Mouse (Mus musculus): ENCODE data around the gene Srpk2. TPM values are rescaled to one million over a fixed set of nuclear protein-coding genes. Genes with fewer than 3 reads are reported as not detected.
A peak's percentile ranks its signal among the peaks of the same experiment; 100 is the strongest.
"Not testable (repeated sequence)": the region's sequence is repeated elsewhere in the genome, so short reads cannot be mapped to it uniquely, and the experiment has no call there.

Gene Srpk2
- polyA plus RNA-seq, 1 experiment from 2014 or later = 45.2 TPM

DNA sequence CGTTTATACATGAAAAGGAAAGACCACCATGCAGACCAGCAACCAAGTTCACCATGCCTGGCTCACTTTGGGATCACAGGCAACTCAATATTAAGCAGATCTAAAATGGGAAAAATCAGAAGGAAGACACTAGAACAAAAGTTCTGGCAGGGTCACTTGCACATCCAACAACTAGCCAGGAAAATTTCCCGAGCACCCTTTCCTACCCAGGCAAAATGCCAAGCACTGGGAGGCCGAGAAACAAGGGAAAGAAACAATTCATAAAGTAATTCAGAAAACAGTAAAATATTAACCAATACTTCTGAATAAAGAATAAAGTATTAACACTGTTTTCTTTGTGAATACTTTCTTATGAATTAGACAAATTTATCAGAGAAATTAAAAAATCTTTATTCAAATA is 85.2 kb downstream of the Srpk2 start:
- H3K4me3 ChIP-seq (replicated peaks) = no peak overlapping the region
- peaks cover 23% of the 10 kb centered on the region for H3K4me1 ChIP-seq
- 68% methylated on average over 3 of the region's 3 CpGs for WGBS
- no peak overlapping the region for H3K27ac ChIP-seq
- no peak overlapping the region for H3K4me2 ChIP-seq
- 0 out of 2 replicates have a peak, but pooled peaks cover 3% of the 10 kb centered on the region for H3K36me3 ChIP-seq
- no peaks in the 10 kb centered on the region for H3K9me3 ChIP-seq (replicated peaks)
- ATAC-seq (replicated peaks; ENCODE audit: low FRiP score) = no peak
- H3K27me3 ChIP-seq = no peaks in the 10 kb centered on the region
- H3K9ac ChIP-seq = no peak overlapping the region

DNA sequence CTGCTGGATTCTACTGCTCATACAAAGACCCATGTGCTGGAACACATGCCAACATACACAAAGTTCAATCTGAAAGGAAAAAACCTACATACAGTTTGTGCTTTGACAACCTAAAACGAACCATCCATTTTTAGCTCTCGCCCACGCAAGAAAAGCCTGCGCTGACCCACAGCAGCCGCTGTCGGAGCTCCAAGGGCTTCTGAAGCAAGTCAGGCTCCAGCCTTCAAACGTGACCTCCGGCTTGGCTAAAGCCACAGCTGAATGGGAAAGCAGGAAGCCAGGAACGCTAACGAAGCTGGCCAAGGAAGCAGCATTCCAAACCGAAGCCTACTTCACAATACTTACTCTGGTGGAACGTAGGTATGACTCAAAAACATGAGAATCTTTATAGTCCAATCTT is 85.9 kb downstream of the Srpk2 start:
- no peaks in the 10 kb centered on the region for H3K9me3 ChIP-seq (replicated peaks)
- H3K4me2 ChIP-seq = peak overlapping the region; percentile 25
- H3K36me3 ChIP-seq = 0 out of 2 replicates have a peak, but pooled peaks cover 3% of the 10 kb centered on the region
- peak overlapping the region; percentile 37; the same call in 1 of the 2 replicates for H3K27ac ChIP-seq
- no peak overlapping the region for H3K9ac ChIP-seq
- H3K27me3 ChIP-seq = no peaks in the 10 kb centered on the region
- H3K4me1 ChIP-seq = peaks cover 23% of the 10 kb centered on the region
- WGBS = 30% methylated on average over 12 of the region's 12 CpGs
- H3K4me3 ChIP-seq (replicated peaks) = no peak overlapping the region
- ATAC-seq (replicated peaks; ENCODE audit: low FRiP score) = no peak

DNA sequence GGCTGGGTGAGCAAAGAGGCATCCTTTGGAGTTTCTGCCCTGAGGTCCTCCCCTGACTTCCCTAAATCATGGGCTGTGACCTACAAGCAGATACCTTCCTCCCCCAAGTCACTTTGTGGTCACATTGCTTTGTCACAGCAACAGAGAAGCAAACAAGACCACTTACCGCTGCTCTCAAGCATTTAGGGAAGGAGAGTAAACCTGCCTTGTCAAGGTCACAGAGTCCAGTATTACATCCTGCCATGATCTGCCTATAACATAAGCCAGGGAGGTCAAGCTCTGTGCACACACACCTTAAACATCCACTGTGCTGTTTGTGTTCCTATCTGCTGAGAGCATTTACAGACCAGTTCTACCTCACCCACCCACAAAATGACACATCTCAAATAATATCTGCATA is 86.4 kb downstream of the Srpk2 start:
- Histone ChIP-seq H3K27ac (peak overlapping the region; percentile 37; the same call in 1 of the 2 replicates), H3K27me3 (no peaks in the 10 kb centered on the region), H3K9me3 (replicated peaks) (no peaks in the 10 kb centered on the region), H3K9ac (no peak overlapping the region), H3K4me3 (replicated peaks) (no peak overlapping the region), H3K36me3 (0 out of 2 replicates have a peak, but pooled peaks cover 3% of the 10 kb centered on the region), H3K4me1 (peaks cover 23% of the 10 kb centered on the region), H3K4me2 (no peak overlapping the region)
- ATAC-seq (replicated peaks; ENCODE audit: low FRiP score) = peak; percentile 67
- WGBS = 17% methylated on average over 1 of the region's 1 CpGs

DNA sequence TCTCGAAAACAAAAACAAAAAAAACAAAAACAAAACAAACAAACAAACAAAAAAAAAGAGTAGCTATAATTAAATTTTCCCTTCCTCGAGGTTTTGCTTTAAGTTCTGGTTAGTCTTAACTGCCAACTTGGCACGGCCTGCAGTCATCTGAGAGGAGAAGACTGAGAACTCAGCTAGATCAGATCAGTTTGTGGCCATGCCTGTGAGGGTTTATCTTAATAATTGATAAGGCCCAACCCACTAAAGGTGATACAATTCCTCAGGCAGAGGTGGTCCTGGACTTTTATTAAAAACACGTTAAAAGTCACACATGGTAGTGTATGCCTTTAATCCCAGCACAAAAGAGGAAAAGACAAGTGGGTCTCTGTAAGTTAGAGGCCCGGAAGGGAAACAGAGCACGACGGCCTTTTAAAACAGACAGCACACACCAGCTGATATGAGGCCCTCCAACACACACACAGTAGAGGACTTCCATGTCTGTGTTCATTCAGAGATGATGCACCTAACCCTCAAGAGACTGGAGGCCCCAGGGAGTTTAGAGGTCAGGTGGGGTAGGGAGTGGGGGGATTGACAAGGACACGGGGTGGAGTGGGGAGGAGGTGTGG is 87.1 kb downstream of the Srpk2 start:
- H3K4me1 ChIP-seq = peaks cover 23% of the 10 kb centered on the region
- no peak overlapping the region for H3K4me2 ChIP-seq
- peak; percentile 37; the same call in 1 of the 2 replicates for ATAC-seq (replicated peaks; ENCODE audit: low FRiP score)
- 0 out of 2 replicates have a peak, but pooled peaks cover 3% of the 10 kb centered on the region for H3K36me3 ChIP-seq
- 58% methylated on average over 8 of the region's 8 CpGs for WGBS
- H3K9ac ChIP-seq = no peak overlapping the region
- no peaks in the 10 kb centered on the region for H3K27me3 ChIP-seq
- H3K27ac ChIP-seq = no peak overlapping the region
- no peaks in the 10 kb centered on the region for H3K9me3 ChIP-seq (replicated peaks)
- no peak overlapping the region for H3K4me3 ChIP-seq (replicated peaks)

DNA sequence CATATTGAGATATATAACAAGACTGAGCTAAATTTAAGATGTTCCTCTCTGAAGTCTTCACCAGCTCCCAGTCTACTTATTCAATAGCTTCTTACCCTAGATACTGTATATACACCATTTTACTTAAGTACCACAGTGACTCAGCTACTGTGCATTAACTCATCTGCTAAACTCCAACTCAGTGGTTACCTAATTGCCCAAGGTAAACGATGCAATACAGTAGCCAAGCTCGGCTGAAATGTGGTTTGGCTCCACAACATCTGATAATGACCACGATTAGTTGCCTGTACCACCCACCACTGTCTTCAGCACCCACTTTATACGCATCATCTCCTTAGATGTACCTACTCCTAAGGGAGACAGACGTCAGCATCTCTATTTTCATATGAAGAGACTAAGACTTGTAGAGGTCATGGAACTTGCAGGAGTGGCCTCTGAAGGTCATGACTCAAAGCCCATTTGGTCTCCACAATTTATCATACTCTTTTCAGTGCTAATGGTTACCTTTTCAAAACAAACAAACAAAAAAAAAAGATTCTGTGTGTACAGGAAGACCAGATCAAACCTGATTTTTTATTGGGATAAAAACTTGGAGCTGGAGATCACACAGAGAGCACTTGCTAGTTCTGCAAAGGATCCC is 88.0 kb downstream of the Srpk2 start:
- H3K4me1 ChIP-seq = peaks cover 20% of the 10 kb centered on the region

DNA sequence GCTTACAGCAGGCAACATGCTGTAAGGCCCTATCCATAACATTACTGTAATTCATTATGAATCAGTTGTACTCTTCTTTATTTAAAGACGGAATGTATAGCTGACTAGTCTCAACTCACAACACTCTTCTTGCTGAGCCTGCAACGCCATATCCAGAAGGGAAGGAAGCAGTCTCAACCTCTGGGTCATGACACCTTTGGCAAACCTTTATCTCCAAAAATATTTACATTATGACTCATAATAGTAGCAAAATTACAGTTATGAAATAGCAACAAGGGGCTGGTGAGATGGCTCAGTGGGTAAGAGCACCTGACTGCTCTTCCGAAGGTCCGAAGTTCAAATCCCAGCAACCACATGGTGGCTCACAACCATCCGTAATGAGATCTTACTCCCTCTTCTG is 94.1 kb downstream of the Srpk2 start:
- not testable (repeated sequence) for H3K36me3 ChIP-seq; H3K9ac ChIP-seq; ATAC-seq (replicated peaks; ENCODE audit: low FRiP score); H3K4me1 ChIP-seq; H3K27ac ChIP-seq; H3K27me3 ChIP-seq; H3K9me3 ChIP-seq (replicated peaks); H3K4me2 ChIP-seq; H3K4me3 ChIP-seq (replicated peaks)
- 86% methylated on average over 5 of the region's 5 CpGs for WGBS

More for the DNA sequence above, 88.0 kb downstream of the Srpk2 start:
- Histone ChIP-seq H3K27me3 (no peaks in the 10 kb centered on the region), H3K4me3 (replicated peaks) (no peak overlapping the region), H3K27ac (no peak overlapping the region), H3K36me3 (0 out of 2 replicates have a peak, but pooled peaks cover 3% of the 10 kb centered on the region), H3K4me2 (no peak overlapping the region), H3K9me3 (replicated peaks) (no peaks in the 10 kb centered on the region), H3K9ac (no peak overlapping the region)
- no peak for ATAC-seq (replicated peaks; ENCODE audit: low FRiP score)
- 69% methylated on average over 5 of the region's 5 CpGs for WGBS

DNA sequence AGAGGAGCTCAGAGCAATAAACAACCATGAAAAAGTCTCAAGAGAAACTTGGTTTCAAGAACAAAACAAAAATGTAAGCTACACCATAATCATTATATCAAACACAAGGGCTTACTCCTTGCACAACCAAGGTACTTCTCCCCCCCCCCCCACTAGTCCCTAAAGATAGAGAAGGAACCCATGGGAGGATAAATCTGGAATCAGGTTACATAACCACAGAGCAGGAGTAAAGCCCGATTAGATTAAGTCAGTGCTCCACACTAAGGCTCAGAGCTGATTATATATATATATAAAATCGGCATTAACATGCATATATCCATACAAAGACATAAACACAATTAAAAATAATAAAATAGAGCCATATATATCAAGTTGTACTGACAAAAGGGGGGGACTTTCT is 96.8 kb downstream of the Srpk2 start:
- H3K27ac ChIP-seq = no peak overlapping the region
- no peaks in the 10 kb centered on the region for H3K4me1 ChIP-seq
- no peak for ATAC-seq (replicated peaks; ENCODE audit: low FRiP score)
- no peaks in the 10 kb centered on the region for H3K9me3 ChIP-seq (replicated peaks)
- no peaks in the 10 kb centered on the region for H3K36me3 ChIP-seq
- H3K4me3 ChIP-seq (replicated peaks) = no peak overlapping the region
- no peak overlapping the region for H3K9ac ChIP-seq
- no peaks in the 10 kb centered on the region for H3K27me3 ChIP-seq
- WGBS = 70% methylated on average over 2 of the region's 2 CpGs
- H3K4me2 ChIP-seq = no peak overlapping the region

DNA sequence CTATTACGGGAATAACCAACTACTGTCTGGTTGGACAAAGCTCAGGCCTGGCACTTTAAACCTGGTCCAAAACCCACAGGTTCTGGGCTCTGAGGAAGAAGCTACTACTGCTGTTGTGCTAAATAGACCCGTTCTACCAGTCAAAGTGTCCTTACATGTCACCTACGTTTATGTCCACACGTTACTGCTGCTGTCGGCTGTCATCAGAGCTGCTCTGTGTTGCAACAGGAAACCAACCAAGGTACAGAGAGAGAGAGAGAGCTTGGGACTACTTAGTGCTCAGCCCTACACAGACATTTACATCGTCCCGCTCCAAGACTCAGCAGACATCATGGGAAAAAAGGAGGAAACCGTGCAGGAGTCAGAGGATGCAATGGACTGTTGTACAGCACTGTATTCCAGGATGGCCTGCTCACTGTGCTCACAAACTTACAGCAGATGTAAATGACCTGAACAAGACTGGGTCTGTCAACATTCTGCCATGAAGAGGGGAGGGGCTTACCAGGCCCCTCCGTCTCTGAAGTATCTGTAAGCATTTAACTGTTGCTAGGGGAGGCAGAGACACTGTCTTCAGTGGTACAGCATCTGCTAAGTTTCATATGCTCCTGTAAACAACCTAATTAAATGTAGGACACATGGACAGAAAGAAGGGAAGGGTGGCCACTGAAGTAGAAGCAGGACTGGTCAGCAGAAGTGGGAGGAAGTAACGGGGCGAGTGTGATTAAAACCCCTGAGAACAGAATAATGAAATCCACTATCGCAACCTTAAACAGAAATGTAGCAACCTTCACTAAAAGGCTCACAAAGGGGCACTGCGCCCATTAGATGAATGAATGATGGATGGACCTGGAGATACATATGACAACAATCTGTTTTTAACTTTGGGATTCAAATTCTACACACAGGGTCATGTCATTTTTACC is 97.6 kb downstream of the Srpk2 start:
- no peaks in the 10 kb centered on the region for H3K27me3 ChIP-seq
- no peak for ATAC-seq (replicated peaks; ENCODE audit: low FRiP score)
- no peaks in the 10 kb centered on the region for H3K9me3 ChIP-seq (replicated peaks)
- no peaks in the 10 kb centered on the region for H3K36me3 ChIP-seq
- no peaks in the 10 kb centered on the region for H3K4me1 ChIP-seq
- no peak overlapping the region for H3K4me2 ChIP-seq
- 82% methylated on average over 13 of the region's 13 CpGs for WGBS
- no peak overlapping the region for H3K9ac ChIP-seq
- no peak overlapping the region for H3K27ac ChIP-seq
- no peak overlapping the region for H3K4me3 ChIP-seq (replicated peaks)

DNA sequence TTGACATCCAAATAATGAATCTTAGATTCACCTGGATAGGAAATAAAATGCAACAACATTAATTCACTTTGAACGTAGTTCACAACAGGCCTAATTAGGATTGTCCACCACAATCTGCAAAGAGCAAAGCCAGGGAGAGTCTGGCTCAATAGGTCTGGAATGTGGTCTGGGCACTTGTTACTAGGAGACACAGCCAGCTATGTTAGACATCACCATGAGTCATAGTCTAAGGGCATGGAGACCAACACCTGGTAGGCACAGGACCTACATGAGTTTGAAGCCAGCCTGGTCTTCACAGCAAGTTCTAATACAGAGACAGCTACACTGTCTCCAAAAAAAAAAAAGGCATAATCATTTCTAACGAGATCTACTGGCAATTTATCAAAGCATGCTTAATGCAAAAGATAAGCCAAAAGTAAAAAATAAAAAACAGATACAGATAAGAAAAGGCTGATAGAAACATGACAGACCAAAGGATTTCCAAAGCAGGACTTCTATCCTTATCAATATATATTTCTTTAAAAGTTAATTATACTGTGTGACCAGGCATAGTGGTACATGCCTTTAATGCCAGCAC is 102.8 kb downstream of the Srpk2 start:
- Histone ChIP-seq H3K27ac (no peak overlapping the region), H3K4me3 (replicated peaks) (no peak overlapping the region), H3K9ac (no peak overlapping the region), H3K36me3 (no peaks in the 10 kb centered on the region), H3K27me3 (no peaks in the 10 kb centered on the region), H3K9me3 (replicated peaks) (no peaks in the 10 kb centered on the region), H3K4me2 (no peak overlapping the region), H3K4me1 (peaks cover 6% of the 10 kb centered on the region)
- no peak for ATAC-seq (replicated peaks; ENCODE audit: low FRiP score)
- WGBS = 87% methylated on average over 2 of the region's 2 CpGs

DNA sequence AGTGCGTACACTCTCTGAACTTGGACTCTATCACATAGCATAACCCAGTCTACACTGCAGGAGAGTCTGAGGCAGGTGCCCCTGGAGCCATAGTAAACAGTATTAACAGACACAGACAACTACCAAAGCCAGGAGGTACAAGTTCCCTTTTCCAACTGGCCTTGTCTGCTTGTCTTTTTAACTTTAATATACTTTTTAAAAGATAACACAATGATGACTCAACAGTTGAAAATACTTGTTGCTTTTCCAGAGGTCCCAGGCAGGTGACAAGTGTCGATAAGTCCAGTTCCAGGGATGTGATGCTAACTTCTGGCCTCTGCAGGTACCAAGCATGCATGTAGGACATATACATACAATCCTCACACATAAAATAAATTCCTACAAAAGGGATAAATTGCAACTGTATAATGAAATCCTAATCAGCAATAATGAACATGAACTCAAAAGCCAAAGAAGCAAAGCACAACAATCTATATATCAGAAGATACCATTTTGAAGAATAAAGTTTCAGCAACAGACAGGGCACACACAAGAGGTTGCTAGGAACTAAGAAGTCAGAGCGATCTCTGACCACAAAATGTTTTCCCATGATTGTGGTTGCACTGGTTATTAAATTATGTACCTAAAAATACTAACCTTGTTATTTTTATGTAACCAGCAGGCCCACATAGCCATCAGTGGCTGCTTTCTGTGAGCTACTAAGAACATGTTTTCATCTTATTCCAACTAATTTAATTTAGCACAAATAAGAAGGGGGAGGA is 105.1 kb downstream of the Srpk2 start:
- Histone ChIP-seq H3K9ac (no peak overlapping the region), H3K4me2 (no peak overlapping the region), H3K9me3 (replicated peaks) (no peaks in the 10 kb centered on the region), H3K27me3 (no peaks in the 10 kb centered on the region), H3K4me1 (peaks cover 8% of the 10 kb centered on the region), H3K36me3 (peaks cover 7% of the 10 kb centered on the region; the same call in 1 of the 2 replicates), H3K4me3 (replicated peaks) (no peak overlapping the region), H3K27ac (no peak overlapping the region)
- whole genome bisulfite sequencing = 91% methylated on average over 3 of the region's 3 CpGs
- no peak for ATAC-seq (replicated peaks; ENCODE audit: low FRiP score)

DNA sequence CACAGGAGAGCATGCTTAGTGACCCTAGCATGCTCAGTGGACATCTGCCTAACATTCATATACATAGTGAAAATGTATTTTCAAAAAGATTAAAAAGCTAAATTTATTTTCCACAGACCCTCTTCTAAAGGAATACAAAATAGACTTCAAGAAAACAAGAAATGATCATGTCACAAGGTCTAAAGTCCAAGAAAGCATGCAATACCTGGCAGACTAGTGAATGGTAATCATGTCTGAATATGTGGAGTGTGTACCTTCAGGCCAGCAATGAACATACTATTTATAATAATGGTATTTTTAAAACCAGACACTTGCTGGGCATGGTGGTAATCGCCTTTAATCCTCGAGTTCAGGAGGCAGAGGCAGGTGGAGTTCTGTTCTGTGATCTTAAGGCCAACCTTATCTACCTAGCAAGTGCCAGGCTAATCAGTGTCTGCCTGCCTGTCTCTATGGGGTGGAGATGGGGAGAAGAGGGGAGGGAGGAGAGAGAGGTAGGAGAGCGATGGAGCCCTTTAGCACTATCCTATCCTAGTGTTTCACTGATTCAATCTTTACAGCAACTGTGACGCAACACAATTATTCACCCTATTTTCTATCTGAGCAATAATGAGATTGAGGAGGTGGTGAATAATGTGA is 106.0 kb downstream of the Srpk2 start:
- Histone ChIP-seq H3K27ac (no peak overlapping the region), H3K36me3 (peaks cover 15% of the 10 kb centered on the region), H3K9ac (no peak overlapping the region), H3K4me3 (replicated peaks) (no peak overlapping the region), H3K4me2 (no peak overlapping the region), H3K4me1 (peaks cover 8% of the 10 kb centered on the region), H3K9me3 (replicated peaks) (no peaks in the 10 kb centered on the region; the same call in 1 of the 2 replicates), H3K27me3 (no peaks in the 10 kb centered on the region)
- ATAC-seq (replicated peaks; ENCODE audit: low FRiP score) = no peak
- 90% methylated on average over 4 of the region's 4 CpGs for WGBS
